Mouse (Mus musculus) kidney, adult 8-10 months (tissue): ENCODE results near the gene Sf3b3.
"Not testable (repeated sequence)": the region's sequence is repeated elsewhere in the genome, so short reads cannot be mapped to it uniquely, and the experiment has no call there.

Experiments
- DNase-seq, 2 experiments: peaks; one replicate each; pipeline ENCODE4 v3.0.0; 2022

Gene Sf3b3

DNA sequence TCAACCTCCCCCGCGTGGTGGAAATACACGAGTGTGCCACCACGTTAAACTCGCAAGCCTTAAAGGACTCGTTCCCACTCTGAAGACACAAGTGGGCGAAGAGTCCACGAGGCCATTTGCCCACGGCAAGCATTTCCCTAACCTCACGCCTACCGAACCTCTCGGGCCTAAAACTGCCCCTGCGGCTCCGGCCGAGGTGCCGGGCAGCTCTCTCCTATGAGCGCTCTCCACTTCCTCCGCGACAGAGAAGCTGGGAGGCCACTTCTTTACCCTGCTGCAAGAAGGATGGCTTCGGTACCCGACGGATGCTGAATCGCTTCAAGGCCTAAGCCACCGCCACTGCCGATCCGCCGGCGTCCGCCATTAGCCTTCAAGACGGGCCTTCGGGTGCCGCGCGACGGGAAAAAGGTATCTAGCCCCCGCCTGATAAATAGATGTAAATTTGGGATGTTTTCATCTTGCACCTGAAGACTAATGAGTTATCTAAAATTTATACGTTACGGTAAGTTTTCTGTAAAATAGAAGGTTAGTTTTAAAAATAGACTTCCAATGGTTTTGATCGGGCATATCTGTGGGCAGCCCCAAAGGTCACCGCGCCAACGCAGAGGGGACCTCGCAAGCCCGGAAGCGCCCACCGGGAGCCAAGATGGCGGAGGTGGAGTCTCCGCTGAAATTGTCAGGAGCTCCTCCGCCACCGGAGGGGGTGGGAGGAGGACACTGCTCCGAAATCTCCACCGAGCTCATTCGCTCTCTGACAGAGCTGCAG, at the start of gene Sf3b3, which contains the start of gene Cog4:
TSS of gene Sf3b3 (minus strand) at position 383 of the 766 bp plus-strand sequence.
TSS of gene Cog4 (plus strand) at position 196 of the 766 bp plus-strand sequence.
- peak; percentile 80 to 83 for DNase-seq

GRCm38 (mm10) chr8:110895812-110896211, 49.2 kb upstream of the Sf3b3 start:
- DNase-seq = no peak

- DNase-seq = no peak
These were observed 48.7 kb upstream of the Sf3b3 start for GRCm38 (mm10) chr8:110895254-110895653.

DNA sequence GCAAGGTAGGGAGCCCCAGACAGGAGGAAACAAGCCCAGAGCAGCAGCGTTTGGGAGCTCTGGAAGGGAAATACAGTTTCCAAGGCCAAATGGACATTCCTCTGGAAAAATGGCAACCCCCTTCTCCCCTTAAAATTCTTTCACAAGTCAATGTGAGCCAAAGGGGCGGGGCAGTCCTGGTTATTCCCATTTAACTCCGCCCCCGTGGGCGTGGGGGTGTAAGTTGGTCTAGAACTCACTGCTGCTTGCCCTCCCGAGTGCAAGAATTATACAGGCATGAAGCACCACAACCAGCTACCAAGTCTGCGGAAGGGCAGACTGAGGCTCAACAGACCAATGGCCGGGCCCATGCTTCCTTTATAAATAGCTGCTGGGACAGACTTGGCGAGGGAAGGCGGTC, 48.3 kb upstream of the Sf3b3 start:
- no peak for DNase-seq

- no peak for DNase-seq
These were observed 46.3 kb upstream of the Sf3b3 start for GRCm38 (mm10) chr8:110892913-110893312.

- DNase-seq = no peak
These were observed 45.5 kb upstream of the Sf3b3 start for GRCm38 (mm10) chr8:110892040-110892439.

DNA sequence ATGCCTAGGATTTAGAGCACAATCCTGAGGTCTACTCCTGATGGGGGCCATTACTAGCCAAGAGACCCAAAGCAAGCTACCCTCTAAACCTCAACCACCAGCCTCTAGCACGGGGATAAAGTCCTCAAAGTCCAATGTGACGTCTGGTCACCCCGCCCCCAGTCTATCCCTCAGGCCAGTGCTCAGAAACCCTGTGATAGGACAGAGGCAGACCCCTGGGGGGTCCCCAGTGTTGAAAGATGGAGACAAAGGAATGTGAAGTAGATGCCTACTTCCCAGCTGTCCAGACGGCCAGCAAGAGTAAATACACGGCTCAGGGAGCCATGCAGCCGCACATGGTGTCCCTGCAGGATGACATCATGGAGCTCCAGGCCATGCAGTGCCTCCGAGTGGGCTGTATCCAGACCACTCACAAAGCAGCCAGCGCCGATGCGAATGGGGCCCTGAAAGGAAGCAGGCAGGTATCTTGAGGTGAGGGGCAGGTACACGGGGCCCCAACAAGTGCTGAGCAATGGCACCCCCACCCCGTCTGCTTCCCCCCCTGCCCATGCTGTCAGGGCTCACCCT, 43.4 kb upstream of the Sf3b3 start:
- no peak for DNase-seq

DNA sequence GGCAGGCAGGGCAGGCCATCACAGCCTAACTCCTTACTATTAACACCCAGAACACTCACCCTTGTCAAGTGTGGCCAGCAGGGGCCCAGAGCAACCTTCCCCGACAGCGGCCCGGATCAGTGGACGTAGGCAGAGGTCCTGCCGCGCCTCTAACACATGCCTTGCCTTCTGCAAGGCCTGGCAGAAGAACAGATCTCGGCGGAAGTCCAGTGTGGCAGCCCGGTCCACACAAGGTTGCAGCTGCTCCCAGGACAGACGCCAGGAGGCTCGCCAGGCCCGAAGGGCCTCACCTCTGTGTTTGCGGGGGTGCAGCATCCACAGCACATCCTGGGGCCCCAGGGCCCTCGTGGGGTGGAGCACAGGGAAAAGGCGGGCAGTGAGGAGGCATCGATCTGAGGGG, 42.3 kb upstream of the Sf3b3 start:
- no peak for DNase-seq

DNA sequence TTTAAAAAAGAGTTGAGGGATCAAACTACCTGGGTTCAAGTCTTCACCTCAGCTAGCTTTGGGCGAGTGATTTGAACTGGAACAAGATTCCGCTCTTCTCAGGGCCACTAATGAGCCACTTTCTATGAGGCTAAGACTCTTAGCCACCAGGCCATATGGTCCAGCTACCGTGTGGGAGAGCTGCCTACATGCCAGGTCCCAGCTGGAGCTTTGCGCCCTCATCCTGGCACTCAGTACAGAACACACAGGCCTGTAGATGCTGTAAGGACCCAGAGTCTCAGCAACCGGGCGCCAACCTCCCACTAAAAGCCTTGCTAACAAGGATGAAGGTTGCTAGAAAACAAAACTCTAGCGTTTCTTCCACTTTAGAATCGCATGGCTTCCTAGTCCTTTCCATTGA, 41.9 kb upstream of the Sf3b3 start:
- no peak for DNase-seq

- no peak for DNase-seq
These were observed 41.0 kb upstream of the Sf3b3 start for GRCm38 (mm10) chr8:110887551-110887950.

- DNase-seq = no peak
These were observed 40.0 kb upstream of the Sf3b3 start for GRCm38 (mm10) chr8:110886634-110887033.

DNA sequence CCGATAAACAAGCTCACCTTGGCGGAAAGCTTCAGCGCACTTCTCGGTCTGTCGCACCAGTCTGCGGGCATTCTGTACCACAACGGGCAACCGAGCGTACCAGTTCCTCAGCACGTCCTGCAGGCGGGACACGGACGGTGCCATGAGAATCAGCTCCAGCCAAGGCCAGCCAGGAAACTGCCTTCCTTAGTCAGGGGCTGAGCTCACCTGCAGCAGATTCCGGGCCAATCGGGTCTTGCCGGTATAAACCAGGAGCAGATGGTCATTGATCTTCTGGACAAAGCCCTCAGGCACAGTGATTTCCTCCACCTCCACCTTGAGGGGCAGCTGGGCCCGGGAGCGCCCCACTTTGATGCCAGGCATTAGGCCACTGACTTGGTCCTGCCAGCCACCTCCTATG, 37.2 kb upstream of the Sf3b3 start:
- no peak for DNase-seq

DNA sequence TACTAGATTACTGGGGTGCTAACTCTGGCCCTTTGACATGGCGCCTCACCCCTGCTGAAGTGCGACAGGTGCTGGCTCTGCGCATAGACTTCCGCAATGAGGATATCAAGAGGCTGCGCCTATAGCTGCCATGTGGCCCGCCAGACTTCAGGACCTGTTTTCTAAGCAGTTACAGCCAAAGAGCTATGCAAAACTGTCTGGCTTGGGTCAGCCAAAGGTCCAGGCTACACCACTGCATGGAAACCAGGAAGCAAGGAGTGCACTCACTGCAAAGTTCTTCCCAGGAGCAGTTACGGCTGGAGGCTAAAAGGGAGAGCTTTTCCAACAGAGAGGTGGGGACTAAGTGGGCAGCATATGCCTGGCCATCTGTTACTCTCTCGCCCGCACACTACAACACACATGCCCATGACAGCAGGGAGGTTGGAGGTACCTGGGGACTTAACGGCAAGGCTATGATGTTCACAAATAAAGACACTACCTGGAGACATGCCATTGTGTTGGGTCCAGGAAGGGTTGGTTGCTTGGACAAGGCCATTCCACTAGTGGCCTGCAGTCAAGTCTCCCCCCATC, 35.2 kb upstream of the Sf3b3 start:
- DNase-seq = no peak

GRCm38 (mm10) chr8:110877862-110878261, 31.3 kb upstream of the Sf3b3 start:
- no peak for DNase-seq

DNA sequence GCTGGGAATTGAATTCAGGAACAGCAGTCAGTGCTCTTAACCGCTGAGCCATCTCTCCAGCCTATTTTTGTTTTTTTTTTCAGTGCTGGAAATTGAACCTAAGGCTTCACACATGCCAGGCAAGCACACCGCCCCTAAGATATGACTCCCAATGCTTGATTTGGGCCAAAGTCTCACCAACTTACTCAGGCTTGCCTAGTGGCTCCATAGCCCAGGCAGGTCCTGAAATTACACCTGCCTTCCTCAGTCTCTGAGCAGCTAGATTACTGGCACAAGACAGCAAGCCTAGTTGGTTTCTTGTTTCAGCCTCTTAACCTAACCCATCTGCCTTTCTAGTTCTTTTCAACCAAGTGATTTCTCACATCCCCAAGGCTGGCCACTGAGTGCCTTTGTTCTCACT, 23.9 kb upstream of the Sf3b3 start:
- no peak for DNase-seq

GRCm38 (mm10) chr8:110861347-110862025, 14.9 kb upstream of the Sf3b3 start:
- not testable (repeated sequence) for DNase-seq

GRCm38 (mm10) chr8:110859651-110860501, 13.3 kb upstream of the Sf3b3 start:
- DNase-seq = no peak

DNA sequence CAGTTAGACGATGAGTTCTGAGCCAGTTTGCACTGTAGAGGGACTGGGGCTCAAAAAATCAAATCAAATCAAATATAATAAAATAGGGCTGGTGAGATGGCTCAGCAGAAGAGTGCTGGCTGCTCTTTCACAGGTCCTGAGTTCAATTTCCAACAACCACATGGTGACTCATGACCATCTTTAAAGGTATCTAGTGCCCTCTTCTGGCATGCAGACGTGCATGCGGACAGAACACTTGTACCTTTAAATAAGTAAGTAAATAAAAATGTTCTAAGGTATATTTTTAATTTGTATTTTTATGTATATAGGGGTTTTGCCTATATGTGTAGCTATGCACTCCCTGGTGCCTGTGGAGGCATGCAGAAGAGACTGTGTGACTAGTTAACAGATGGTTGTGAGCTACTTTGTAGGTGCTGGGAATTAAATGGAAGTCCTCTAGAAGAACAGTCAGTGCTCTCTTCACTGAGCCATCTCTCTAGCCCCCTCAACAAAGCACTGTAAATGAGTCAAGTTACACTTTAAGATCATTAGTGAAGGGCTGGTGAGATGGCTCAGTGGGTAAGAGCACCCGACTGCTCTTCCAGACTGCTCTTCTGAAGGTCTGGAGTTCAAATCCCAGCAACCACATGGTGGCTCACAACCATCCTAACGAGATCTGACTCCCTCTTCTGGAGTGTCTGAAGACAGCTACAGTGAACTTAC, 10.3 kb upstream of the Sf3b3 start:
- no peak for DNase-seq

- DNase-seq = not testable (repeated sequence)
These were observed 9.5 kb upstream of the Sf3b3 start for GRCm38 (mm10) chr8:110856073-110856472.

- DNase-seq = no peak
These were observed 4.6 kb upstream of the Sf3b3 start for GRCm38 (mm10) chr8:110851186-110851585.

DNA sequence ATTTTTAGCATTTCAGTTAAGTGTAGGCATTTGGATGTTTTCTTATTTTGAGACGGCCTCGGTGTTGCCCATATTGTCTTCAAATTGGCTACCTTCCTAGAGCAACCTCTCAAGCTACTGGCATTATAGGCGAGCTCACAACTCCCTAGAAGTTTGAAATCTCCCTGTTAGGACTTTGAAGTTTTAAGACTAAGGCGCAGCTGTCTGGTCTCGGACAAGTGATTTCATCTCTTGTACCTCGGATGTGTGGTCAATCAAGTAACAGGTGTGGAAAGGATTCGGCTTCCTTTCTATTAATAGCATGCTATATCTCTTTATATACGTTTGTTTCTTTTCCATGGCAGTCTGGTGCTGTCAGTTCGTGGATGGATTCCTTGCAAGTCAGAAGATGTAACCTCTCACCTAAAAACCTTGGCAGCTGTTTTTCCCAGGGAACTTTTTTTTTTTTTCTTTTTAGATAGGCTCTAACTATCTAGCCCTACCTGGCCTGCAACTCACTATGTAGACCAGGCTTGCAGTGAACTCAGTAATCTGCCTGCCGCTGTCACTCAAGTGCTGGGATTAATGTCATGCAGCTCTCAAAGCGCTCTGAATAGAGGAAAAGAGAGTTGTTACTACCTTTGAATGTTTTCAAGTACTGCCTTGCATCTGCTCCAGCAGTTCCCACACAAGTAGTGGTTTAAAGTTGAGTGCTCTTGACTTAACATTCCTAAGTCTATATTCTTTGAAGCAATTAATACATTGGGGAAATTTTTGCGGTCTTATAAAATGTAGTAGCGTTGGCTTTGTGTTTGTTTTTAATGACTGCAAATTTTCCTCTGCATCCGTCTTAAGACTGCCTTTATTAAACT, 1.3 kb upstream of the Sf3b3 start:
- DNase-seq = no peak
